12 mouse cellular contexts compared by ENCODE assay signal in the genomic region with DNA sequence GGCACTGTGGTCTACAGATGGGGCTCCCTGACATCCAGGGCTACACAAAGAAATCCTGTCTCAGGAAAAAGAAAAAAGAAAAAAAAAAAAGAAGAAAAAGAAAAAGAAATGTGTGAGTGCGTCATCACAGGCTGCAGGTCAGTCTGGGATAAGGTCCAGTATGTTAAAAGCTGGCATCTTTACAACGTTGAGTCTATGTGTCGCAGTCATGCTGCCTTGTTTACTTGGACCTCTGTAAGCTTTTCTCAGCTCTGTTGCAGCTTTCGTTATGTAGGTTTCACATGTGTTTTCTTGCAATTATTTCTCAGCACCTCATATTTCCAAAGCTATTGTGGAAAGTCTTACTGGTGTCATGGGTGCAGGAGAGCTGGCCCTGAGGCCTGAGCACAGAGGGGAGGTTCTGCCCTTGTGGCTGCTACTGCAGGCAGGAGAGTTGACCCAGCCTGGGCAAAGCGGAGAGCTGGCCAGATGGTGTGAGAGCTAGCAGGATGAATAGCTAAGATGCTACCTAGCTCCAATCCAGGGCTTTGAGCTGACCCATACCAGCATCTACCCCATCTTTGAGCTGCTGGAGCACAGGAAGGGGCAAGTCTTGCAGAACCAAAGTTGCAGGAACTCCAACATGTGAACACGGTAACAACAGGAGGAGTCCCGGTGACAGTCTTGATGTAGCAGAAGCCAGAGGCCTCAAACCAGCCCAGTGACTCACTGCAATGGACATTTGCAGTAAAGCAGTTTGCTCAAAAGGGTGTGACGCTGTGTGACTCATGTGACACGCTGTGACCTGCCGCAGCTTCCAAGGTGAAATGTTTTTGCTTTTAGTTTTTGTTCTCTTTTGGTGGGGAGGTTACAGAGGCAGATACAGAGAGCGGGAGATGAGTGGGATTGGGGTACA.
A peak's percentile ranks its signal among the peaks of the same experiment; 100 is the strongest.
DNase-seq lines count a peak whose midpoint lies in the region; ATAC-seq and TF ChIP-seq lines count a peak whose summit lies in the region.
"Had no signal": no experiment of that assay in that cellular context is flagged by ENCODE, and none has a peak within 500 bp of the region (broad histone marks: within the 10 kb centered on the region; RNA-seq: fewer than 3 reads in every experiment).

No protein-coding gene starts in this region.

- H3K9ac ChIP-seq in lung, postnatal 0 days (replicated peaks; ENCODE audit: low read depth): no peak overlapping the region
- no peak overlapping the region for H3K9ac ChIP-seq in stomach, embryonic 16.5 days (ENCODE audit: low read length)

- 70% methylated on average over 11 of the region's 11 CpGs for WGBS in lung, postnatal 0 days
- WGBS in stomach, embryonic 16.5 days: 66% methylated on average over 11 of the region's 11 CpGs

- DNase-seq in lung, postnatal 0 days (ENCODE audit: low spot score): peak; percentile 61
- DNase-seq in lung, postnatal 25 days (ENCODE audit: low spot score): no peak
- no peak for DNase-seq in Patski (ENCODE audit: low read depth, low spot score)
- DNase-seq in brain, adult 2 months (ENCODE audit: low read depth, low spot score): peak; percentile 28
- no peak for DNase-seq in left cerebral cortex, postnatal 10 days (ENCODE audit: extremely low spot score in 1 of 2, low spot score in 2 of 2)
- no peak for DNase-seq in ovary, adult 18-20 months (ENCODE audit: low spot score)
- DNase-seq: cerebellum, adult 11 months; lung, adult 18-20 months had no signal

- POLR2A ChIA-PET in Patski (lab: Charles Lee): no interaction called here

- no peaks in the 10 kb centered on the region for H3K4me1 ChIP-seq in lung, postnatal 0 days (ENCODE audit: insufficient read depth, low read depth, low read length)
- H3K4me1 ChIP-seq in stomach, embryonic 16.5 days (ENCODE audit: control insufficient read depth, insufficient read depth, low read length): peaks cover 10% of the 10 kb centered on the region

- CTCF ChIA-PET in Patski (lab: Charles Lee): interaction anchor here (1.1 to 2.8 kb wide), 6 partner anchors 9 to 332 kb away, joined by 3 to 13 read pairs (median 4); no protein-coding TSS in a partner anchor

- in situ Hi-C loops in Patski (cut with MboI; ENCODE audit: low pct_unique_long_range_greater_than_20kb): no loop called here

- H3K9me3 ChIP-seq in lung, postnatal 0 days (ENCODE audit: low read length): no peaks in the 10 kb centered on the region
- no peaks in the 10 kb centered on the region for H3K9me3 ChIP-seq in stomach, embryonic 16.5 days (replicated peaks; ENCODE audit: control insufficient read depth, low read length)
- H3K9me3 ChIP-seq: embryonic facial prominence, embryonic 10.5 days had no signal

- no peak overlapping the region for H3K4me3 ChIP-seq in lung, postnatal 0 days (ENCODE audit: low read depth, low read length)
- no peak overlapping the region for H3K4me3 ChIP-seq in stomach, embryonic 16.5 days (replicated peaks; ENCODE audit: low read length)
- H3K4me3 ChIP-seq: embryonic facial prominence, embryonic 10.5 days had no signal

- intact Hi-C loops in left cerebral cortex, postnatal 10 days (cut with DNase I): no loop called here

- TF ChIP-seq CTCF in lung, postnatal 0 days (IDR thresholded peaks at IDR 0.05): no peak
- TF ChIP-seq CTCF in Patski (IDR thresholded peaks at IDR 0.05): no peak

- peak; percentile 43 for ATAC-seq in lung, postnatal 0 days
- peak; percentile 55 for ATAC-seq in Patski
- peak; percentile 50; the same call in 1 of the 2 replicates for ATAC-seq in stomach, embryonic 16.5 days (ENCODE audit: insufficient read depth, low FRiP score)
- ATAC-seq: forebrain, embryonic 14.5 days; midbrain, embryonic 16.5 days had no signal

- TF ChIP-seq EP300 in lung, postnatal 0 days (IDR thresholded peaks at IDR 0.05): no peak

- no peaks in the 10 kb centered on the region for H3K27me3 ChIP-seq in lung, postnatal 0 days (replicated peaks; ENCODE audit: insufficient read depth, low read length)
- H3K27me3 ChIP-seq in Patski: no peaks in the 10 kb centered on the region
- no peaks in the 10 kb centered on the region for H3K27me3 ChIP-seq in stomach, embryonic 16.5 days (ENCODE audit: control insufficient read depth, insufficient read depth, low read length)

- H3K36me3 ChIP-seq in lung, postnatal 0 days (ENCODE audit: insufficient read depth, low read length): no peaks in the 10 kb centered on the region
- no peaks in the 10 kb centered on the region for H3K36me3 ChIP-seq in stomach, embryonic 16.5 days (ENCODE audit: control insufficient read depth, insufficient read depth, low read length)
- H3K36me3 ChIP-seq: embryonic facial prominence, embryonic 10.5 days had no signal

- H3K27ac ChIP-seq in lung, postnatal 0 days (ENCODE audit: low read length): no peak overlapping the region
- peak overlapping the region; percentile 47 for H3K27ac ChIP-seq in stomach, embryonic 16.5 days (ENCODE audit: low read length)
- H3K27ac ChIP-seq: embryonic facial prominence, embryonic 10.5 days had no signal

- no peak overlapping the region for H3K4me2 ChIP-seq in lung, postnatal 0 days (replicated peaks; ENCODE audit: low read depth, low read length)
- no peak overlapping the region for H3K4me2 ChIP-seq in stomach, embryonic 16.5 days (ENCODE audit: low read depth, low read length)

Comparison
In these comparisons a context has a peak if more than half of its experiments do, and no peak if none do; other contexts are left out.
1. DNase-seq: peak in lung, postnatal 0 days (single experiment) and brain, adult 2 months (single experiment); none in lung, postnatal 25 days (single experiment), Patski (single experiment), left cerebral cortex, postnatal 10 days (0 of 2) and ovary, adult 18-20 months (single experiment).
2. Peak in every context shown above with its lines, with median percentiles within 50 percentile points of each other: ATAC-seq.